Mouse (Mus musculus): Measurements from ENCODE around the gene Emid1.

DNA sequence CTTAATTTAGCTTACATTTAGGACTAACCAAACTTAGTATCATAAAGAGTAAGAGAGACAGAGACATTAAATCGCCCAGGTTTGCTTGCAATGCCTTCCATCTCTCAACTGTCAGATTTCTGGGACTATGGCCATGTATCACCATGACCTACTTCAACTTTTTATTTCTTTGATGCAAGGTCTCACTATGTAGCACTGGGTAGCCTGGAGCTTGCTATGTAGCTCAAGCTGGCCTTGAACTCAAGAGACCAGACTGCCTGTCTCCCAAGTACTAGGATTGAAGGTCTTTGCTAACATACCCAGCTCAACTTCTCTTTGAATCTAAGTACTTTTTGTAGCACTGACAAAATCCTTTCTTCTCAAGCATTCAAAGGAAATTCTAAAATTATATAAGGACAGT lies 62.9 kb downstream of the Emid1 start:
- TF ChIP-seq CTCF (IDR thresholded peaks at IDR 0.05; ENCODE audit: low read depth), result no peak
- TF ChIP-seq EP300 (IDR thresholded peaks at IDR 0.05; ENCODE audit: low read depth), result no peak
